Mouse (Mus musculus) cerebellum, adult 8-10 months (tissue): ENCODE data around the gene Cd180.
"Not testable (repeated sequence)": the region's sequence is repeated elsewhere in the genome, so short reads cannot be mapped to it uniquely, and the experiment has no call there.

Experiments
- DNase-seq: peaks from one replicate; pipeline ENCODE4 v3.0.0; 2022

Gene Cd180

GRCm38 (mm10) chr13:102693341-102693801 lies at the start of gene Cd180:
Gene Cd180, plus strand, starts transcription at chr13:102693558.
- DNase-seq: no peak

- no peak for DNase-seq
Measured at GRCm38 (mm10) chr13:102644344-102644743, 49.0 kb upstream of the Cd180 start.

GRCm38 (mm10) chr13:102644789-102645551 lies 48.4 kb upstream of the Cd180 start:
- DNase-seq: peak; percentile 63

GRCm38 (mm10) chr13:102646271-102646771 lies 47.0 kb upstream of the Cd180 start:
- DNase-seq: no peak

- DNase-seq: no peak
Measured at GRCm38 (mm10) chr13:102647511-102647910, 45.8 kb upstream of the Cd180 start.

- no peak for DNase-seq
Measured at GRCm38 (mm10) chr13:102652303-102652889, 41.0 kb upstream of the Cd180 start.

- DNase-seq: no peak
Measured at GRCm38 (mm10) chr13:102655071-102655570, 38.2 kb upstream of the Cd180 start.

- no peak for DNase-seq
Measured at GRCm38 (mm10) chr13:102656153-102656690, 37.1 kb upstream of the Cd180 start.

GRCm38 (mm10) chr13:102658223-102658839 lies 35.0 kb upstream of the Cd180 start:
- peak; percentile 41 for DNase-seq

- no peak for DNase-seq
Measured at GRCm38 (mm10) chr13:102664041-102664440, 29.3 kb upstream of the Cd180 start.

GRCm38 (mm10) chr13:102664843-102665587 lies 28.3 kb upstream of the Cd180 start:
- no peak for DNase-seq

- DNase-seq: no peak
Measured at GRCm38 (mm10) chr13:102665588-102666232, 27.6 kb upstream of the Cd180 start.

- DNase-seq: no peak
Measured at GRCm38 (mm10) chr13:102666233-102666614, 27.1 kb upstream of the Cd180 start.

GRCm38 (mm10) chr13:102666731-102667130 lies 26.6 kb upstream of the Cd180 start:
- DNase-seq: no peak

GRCm38 (mm10) chr13:102667401-102667800 lies 26.0 kb upstream of the Cd180 start:
- no peak for DNase-seq

- no peak for DNase-seq
Measured at GRCm38 (mm10) chr13:102667842-102668241, 25.5 kb upstream of the Cd180 start.

GRCm38 (mm10) chr13:102668933-102669332 lies 24.4 kb upstream of the Cd180 start:
- DNase-seq: no peak

- DNase-seq: no peak
Measured at GRCm38 (mm10) chr13:102669522-102670256, 23.7 kb upstream of the Cd180 start.

- no peak for DNase-seq
Measured at GRCm38 (mm10) chr13:102670503-102670902, 22.9 kb upstream of the Cd180 start.

- no peak for DNase-seq
Measured at GRCm38 (mm10) chr13:102674083-102674482, 19.3 kb upstream of the Cd180 start.

- not testable (repeated sequence) for DNase-seq
Measured at GRCm38 (mm10) chr13:102677602-102678001, 15.8 kb upstream of the Cd180 start.
